Mouse (Mus musculus): ENCODE data around the gene Fem1b.

Gene Fem1b

GRCm38 (mm10) chr9:62777461-62777860, 34.3 kb downstream of the Fem1b start:
- DNase-seq, result peak; percentile 80

DNA sequence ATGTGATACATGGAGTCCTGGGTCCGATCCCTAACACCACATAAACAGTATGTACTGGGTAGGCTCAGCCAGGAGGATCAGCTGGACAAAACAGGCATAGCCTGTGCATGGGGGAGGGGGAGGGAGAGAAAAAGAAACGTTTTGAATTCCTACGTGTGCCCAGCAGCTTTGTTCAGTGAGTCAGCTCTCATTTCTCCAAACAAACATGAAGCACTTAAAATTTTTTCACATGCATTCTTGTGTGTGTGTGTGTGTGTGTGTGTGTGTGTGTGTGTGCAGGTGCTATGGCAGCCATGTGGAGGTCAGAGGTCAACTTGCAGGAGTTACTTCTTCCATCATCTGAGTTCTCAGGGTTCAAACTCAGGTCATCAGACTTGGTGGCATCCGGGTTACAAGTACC, 36.3 kb downstream of the Fem1b start:
- DNase-seq, result no peak

GRCm38 (mm10) chr9:62772746-62773145, 39.0 kb downstream of the Fem1b start:
- DNase-seq, result peak; percentile 33

DNA sequence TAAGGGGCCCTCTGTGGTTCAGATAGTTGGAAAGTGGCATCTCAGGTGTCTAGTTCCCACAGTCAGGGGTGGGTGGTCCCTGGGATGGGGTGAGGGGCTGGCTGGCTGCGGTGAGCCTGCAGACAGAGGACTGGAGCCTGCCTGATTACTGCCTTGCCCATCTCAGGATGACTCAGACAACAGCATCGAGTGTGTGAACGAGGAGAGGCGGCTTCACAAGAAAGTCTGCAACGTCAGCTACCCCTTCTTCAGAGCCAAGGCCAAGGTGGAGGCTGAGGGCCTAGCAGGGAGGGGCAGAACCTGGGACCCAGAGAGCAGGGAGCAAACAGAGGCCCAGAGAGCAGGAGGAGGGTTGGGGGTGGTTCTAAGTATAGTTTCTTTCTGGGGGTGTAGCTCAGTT, 43.4 kb downstream of the Fem1b start:
- no peak for DNase-seq

- DNase-seq, result no peak
Measured at GRCm38 (mm10) chr9:62767464-62767863, 44.3 kb downstream of the Fem1b start.

- DNase-seq, result no peak
Measured at GRCm38 (mm10) chr9:62765346-62765745, 46.4 kb downstream of the Fem1b start.

DNA sequence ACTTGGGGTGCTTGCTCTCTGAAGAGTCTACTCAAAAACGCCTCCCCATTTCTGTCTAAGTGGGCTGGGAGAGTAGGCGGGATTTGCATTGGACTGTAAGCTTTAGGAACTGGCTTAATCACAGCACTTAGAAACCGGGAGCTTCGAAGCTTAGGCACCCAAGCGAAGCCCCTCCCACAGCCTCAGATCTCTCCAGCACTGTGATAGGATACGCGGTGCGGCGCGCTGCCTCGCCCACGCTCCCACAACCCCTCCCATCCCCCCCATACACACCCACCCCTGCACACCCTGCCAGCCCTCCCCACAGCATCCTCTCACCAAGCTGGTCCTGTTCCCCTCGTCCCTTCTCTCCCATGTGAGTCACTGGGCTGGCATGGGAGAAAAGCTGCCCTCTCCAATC, 48.3 kb downstream of the Fem1b start:
- peak; percentile 60 for DNase-seq

GRCm38 (mm10) chr9:62759601-62760000, 52.1 kb downstream of the Fem1b start:
- DNase-seq, result peak; percentile 29

- no peak for DNase-seq
Measured at GRCm38 (mm10) chr9:62758288-62758687, 53.4 kb downstream of the Fem1b start.

DNA sequence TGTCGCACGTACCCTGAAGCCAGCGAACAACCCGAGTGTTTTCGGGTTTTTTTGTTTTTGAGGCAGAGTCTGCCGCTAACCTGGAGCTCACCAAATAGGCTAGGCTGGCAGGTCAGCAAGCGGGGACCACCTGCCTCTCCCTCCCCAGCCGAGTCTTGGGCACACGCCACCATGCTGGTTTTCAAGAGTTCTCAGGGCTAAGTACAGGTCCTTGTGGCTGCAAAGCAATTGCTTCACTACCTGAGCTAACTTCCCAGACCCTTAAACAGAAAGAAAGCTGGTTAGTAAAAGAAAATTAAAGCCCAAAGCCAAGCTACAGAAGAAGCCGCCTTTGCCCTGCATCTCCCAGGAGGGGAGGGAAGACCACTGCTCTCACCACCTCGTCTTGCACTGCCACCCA, 61.4 kb downstream of the Fem1b start:
- no peak for DNase-seq

DNA sequence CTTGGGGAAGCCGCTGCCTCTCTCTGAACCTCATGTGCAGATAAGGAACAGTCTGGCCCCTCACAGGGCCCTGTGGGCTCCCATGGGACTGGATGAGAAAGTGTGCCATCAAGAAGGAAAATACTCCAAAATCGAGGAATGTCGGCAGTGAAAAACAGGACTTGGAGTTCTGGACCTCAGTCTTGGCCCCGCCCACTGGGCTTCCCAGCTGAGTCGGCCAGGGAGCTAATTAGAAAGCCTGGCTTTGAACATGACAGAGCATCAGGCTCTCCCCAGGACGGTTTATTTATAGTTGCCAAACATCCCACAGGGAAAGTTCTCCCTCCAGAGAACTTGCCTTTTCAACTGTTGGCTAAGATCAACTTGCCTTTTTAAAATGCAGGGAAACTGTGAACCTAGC, 62.1 kb downstream of the Fem1b start:
- no peak for DNase-seq

DNA sequence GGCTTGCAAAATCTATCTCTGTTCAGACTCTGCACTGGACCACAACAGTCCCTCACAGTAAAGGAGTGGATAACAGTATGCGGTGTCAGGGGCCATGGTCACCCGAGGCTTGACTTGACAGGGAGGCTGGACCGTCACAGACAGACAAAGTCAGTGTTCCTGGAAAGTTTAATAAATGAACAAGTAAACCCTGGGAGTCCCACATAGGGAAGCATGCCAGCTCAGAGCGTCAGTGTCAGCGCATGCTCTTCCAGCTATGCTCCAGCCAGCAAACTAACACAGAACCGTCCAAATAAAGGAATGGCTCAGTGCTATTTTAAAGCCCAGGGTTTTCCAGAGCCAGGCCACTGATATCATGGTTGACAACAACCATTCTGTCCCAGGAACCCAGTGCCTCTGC, 65.1 kb downstream of the Fem1b start:
- no peak for DNase-seq

GRCm38 (mm10) chr9:62744558-62745275, 67.0 kb downstream of the Fem1b start:
- DNase-seq, result peak; percentile 81

Data from retina, postnatal 1 day (tissue).